Mouse (Mus musculus) heart, postnatal 14 days (tissue): ENCODE data around the gene AU021092. TPM values are rescaled to one million over a fixed set of nuclear protein-coding genes. Genes with fewer than 3 reads are reported as not detected.
A peak's percentile ranks its signal among the peaks of the same experiment; 100 is the strongest.
"Not testable (repeated sequence)": the region's sequence is repeated elsewhere in the genome, so short reads cannot be mapped to it uniquely, and the experiment has no call there.

Experiments used
- DNase-seq, 2 experiments: peaks; one replicate each; pipeline ENCODE4 v3.0.0; 2021 to 2022
- intact Hi-C: fragments of 180-260 bp; cut with DNase I; formaldehyde crosslinking; loops from one replicate; pipeline ENCODE4 v1.15.1; 2025
- long read RNA-seq, 2 experiments: library from polyadenylated mRNA; stranded (forward); transcript quantifications; one replicate each; pipeline ENCODE4 v2.0.0; 2021
- total RNA-seq, 2 experiments: library from RNA; stranded (reverse); gene quantifications; 2 replicates each; pipeline ENCODE4 v1.2.3; 2021

AU021092 gene
- 10 to 100 TPM; 29.1 to 31.6 TPM for total RNA-seq
- long read RNA-seq, experiment 1, transcript AU021092-201 (8 exons, 1,368 nt): major isoform, 13 of 14 reads
- long read RNA-seq, experiment 1, partial matches to known transcripts: 0 of 14 reads
- long read RNA-seq, experiment 1, other reads (novel, unspliced or antisense): 1 of 14 reads
- long read RNA-seq, experiment 2, transcript AU021092-201 (8 exons, 1,368 nt): major isoform, 10 of 13 reads
- long read RNA-seq, experiment 2, partial matches to known transcripts: 0 of 13 reads
- long read RNA-seq, experiment 2, other reads (novel, unspliced or antisense): 3 of 13 reads

GRCm38 (mm10) chr16:5222140-5222539, at the start of gene AU021092:
Gene AU021092 (minus strand): TSS chr16:5222299.
- intact Hi-C loops: no loop called here
- DNase-seq: peak in 1 of 2 experiments; percentile 19

GRCm38 (mm10) chr16:5271411-5272035, 49.4 kb upstream of the AU021092 start:
- intact Hi-C loops: no loop called here
- no peak for DNase-seq

DNA sequence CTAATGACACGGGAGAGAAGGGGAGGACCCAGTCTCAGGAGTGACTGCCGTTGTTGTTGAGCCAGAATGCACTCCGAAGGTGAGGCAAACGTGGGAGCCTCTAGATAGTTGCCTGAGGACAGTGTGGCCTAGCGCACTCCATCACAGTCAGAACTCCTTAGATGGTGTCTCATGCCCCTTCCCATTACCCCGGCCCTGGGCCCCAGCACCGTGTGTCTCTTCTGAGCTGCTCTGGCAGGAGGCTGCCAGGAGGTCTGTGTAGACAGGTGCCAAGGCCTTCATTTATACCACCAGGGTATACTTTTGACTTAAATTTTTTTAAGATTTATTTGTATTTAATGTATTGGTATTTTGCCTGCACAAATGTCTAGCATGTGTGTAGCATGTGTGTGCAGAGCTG, 41.8 kb upstream of the AU021092 start:
- intact Hi-C loops: no loop called here
- no peak for DNase-seq

DNA sequence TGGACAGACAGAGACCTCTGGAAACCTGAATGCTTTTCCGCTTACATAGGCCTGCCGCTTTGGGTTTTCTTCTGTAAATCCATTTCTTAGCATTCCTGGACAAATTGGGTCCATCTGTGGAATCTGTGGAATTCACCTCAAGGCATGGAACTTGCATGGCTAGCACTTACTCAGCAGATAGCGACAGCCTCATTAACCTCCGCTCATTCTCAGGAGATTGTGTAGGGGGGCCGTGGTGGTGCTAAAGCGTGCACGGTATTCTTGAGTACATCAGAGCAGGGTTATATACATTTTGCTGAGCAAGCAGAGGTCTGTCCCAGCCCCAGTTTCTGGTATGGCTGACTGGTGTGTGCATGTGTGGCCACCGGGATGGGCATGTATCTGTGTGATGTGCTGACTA, 41.1 kb upstream of the AU021092 start:
- no peak for DNase-seq
- intact Hi-C loops: no loop called here

GRCm38 (mm10) chr16:5255779-5256496, 33.8 kb upstream of the AU021092 start, which contains the start of gene Eef2kmt:
Gene Eef2kmt (minus strand): TSS chr16:5255983.
- intact Hi-C loops: loop anchor here (2.0 kb wide), 1 partner anchor 53 kb away; no protein-coding TSS in a partner anchor

DNA sequence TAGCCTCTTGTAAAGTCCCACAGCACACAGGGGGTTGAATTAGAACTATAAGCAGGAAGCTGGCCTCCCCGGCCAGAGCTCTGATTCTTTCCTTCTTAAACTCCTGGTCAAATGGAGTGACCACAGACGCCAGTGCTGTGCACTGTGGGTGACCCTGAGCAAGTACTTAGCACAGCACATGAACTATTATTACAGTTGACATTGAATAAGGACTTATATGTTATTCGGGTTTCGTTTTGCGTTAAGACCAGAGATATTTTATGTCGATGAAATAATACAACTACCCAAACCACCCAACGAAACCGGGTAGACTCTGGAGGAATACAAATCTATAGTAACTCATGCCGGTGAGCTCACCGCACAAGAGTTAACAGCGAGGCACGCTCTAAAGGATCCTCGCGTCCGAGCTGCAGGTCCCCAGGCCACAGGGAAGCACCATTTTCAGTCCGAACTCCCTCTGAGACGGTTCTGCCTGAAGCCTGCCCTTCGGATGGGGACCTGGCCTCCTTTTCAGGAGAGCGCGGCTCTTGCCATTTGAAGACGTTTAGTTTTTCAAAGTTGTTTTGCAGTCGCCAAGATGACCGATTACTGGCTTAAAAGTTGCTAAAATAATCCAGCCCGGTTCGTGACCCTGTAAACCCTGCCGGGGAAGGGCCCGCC, 33.1 kb upstream of the AU021092 start:
- DNase-seq: no peak
- intact Hi-C loops: loop anchor here (2.0 kb wide), 1 partner anchor 52 kb away; no protein-coding TSS in a partner anchor

More at GRCm38 (mm10) chr16:5255779-5256496, 33.8 kb upstream of the AU021092 start, which contains the start of gene Eef2kmt:
- peak; percentile 97 to 99 for DNase-seq

- intact Hi-C loops: loop anchor here (2.0 kb wide), 1 partner anchor 52 kb away; no protein-coding TSS in a partner anchor
- peak; percentile 84 to 87 for DNase-seq
Observed at GRCm38 (mm10) chr16:5254346-5255025, 32.4 kb upstream of the AU021092 start.

DNA sequence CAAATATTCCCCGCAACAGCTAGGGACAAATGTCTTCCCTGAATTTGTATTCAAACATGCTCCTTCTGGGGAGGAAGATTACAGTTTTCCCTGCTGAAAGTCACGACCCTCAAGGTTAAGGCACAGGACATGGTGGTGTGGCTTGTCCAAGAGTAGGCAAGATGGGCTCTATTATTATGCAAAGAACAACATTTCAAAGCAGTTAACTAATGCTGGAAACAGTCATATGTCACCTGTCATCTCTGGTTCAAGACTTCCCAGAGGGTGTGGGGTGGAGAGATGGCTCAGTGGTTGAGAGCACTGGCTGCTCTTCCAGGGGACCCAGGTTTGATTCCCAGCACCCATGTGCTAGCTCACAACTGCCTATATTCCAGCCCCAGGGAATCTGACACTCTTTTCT, 30.2 kb upstream of the AU021092 start:
- intact Hi-C loops: no loop called here
- DNase-seq: no peak

DNA sequence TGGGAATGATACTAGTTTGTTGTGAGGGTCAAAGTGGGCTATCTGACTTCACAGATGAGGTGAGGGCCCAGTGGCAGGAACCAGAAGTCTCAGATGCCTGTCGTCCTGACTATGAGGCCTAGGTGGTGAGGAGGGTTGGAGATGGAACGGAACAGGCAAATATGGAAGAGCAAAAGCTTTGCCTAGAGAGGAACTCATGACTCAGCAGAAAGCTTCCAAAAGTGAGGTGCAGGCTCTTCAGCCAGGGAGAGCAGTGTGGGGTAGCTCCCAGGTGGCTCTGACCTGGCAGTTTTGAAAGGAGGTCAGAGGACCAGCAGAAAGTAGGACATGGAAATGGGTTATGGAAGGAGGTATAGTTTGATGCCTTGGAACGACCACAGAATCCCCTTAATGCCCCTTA, 28.8 kb upstream of the AU021092 start:
- no peak for DNase-seq
- intact Hi-C loops: no loop called here

- DNase-seq: peak; percentile 75 to 86
- intact Hi-C loops: loop anchor here (2.0 kb wide), 1 partner anchor 42 kb away; no protein-coding TSS in a partner anchor
Observed at GRCm38 (mm10) chr16:5244411-5244810, 22.3 kb upstream of the AU021092 start.

DNA sequence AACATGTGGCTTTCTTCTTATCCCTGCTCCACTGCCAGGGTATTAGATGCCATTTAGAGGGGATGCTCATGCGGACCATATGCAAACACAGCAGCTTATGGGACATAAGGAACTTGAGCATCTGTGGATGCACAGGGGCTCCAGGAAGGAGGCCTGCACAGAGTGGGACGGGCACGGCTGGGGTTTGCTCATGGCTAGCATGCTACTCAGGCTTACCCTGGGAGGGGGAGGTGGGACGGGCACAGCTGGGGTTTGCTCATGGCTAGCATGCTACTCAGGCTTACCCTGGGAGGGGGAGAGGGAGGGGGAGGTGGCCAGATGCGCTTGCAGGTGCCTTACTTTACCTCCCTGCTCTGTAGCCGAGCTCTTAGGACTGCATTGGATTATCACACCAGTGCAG, 20.8 kb upstream of the AU021092 start:
- intact Hi-C loops: no loop called here

DNA sequence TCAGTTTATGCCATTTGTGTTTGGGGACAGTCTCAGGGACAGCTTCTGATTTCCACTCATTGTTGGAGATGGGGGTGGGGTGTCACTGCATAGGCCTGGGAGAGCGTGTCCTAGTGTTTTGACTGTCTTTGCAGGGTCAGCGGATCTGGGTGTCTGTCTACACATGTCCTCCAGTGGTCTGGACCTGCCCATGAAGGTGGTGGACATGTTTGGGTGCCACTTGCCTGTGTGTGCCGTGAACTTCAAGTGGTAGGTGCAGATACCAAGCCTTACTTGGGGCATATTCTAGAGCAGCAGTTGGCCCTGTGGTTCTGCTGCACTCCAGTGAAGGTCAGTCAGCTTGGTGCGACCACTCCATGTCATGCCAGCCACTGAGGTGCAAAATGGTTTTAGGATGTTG, 20.3 kb upstream of the AU021092 start:
- intact Hi-C loops: no loop called here
- DNase-seq: no peak

More for the DNA sequence above, 20.8 kb upstream of the AU021092 start:
- no peak for DNase-seq

DNA sequence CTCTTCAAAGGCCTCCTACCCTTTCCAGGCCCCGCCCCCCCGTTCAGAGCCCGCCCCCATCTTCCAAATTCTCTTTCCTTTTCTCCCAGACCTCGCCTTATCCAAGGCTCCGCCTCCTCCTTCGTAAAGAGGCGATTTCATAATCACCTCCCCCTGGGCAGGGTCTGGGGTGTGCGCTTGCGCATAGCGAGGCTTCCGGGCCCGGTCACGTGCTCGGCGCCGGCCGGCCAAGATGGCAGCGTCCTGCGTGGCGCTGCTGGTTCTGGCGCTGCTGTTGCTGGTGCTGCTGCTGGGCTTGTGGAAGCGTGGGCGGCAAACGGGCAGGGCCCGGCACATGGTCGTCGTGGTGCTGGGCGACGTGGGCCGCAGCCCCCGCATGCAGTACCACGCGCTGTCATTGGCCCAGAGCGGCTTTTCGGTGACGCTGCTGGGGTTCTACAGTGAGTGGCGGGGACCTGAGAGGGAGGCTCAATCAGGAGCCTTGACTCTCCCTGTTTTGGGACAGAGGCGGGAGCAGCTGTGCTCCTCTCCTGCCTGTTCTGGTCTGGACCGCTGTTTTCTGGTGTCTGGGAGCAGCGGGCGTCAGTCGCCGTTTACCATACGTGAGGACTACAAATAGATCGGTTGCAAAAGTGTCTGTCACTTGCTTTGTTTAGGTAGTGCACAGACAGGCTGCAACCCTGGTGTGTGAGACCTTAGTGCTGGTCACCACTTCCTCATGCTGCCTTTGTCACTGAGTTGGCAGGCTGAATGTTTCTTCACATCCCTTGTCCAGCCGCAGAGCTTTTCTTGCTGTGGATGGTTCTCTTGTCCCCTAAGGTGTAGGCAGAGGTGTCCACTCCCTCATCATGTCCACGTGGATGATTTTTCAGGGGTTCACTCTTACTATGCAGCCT, 11.6 kb upstream of the AU021092 start, which contains the start of gene Alg1:
Gene Alg1 (plus strand): TSS at position 204 of the 896 bp plus-strand sequence.
- peak; percentile 95 to 96 for DNase-seq

GRCm38 (mm10) chr16:5232982-5233381, 10.9 kb upstream of the AU021092 start:
- intact Hi-C loops: no loop called here
- DNase-seq: no peak

More for the DNA sequence above, 11.6 kb upstream of the AU021092 start, which contains the start of gene Alg1:
- intact Hi-C loops: no loop called here

GRCm38 (mm10) chr16:5228103-5228502, 6.0 kb upstream of the AU021092 start:
- intact Hi-C loops, DNase-seq: not testable (repeated sequence)

DNA sequence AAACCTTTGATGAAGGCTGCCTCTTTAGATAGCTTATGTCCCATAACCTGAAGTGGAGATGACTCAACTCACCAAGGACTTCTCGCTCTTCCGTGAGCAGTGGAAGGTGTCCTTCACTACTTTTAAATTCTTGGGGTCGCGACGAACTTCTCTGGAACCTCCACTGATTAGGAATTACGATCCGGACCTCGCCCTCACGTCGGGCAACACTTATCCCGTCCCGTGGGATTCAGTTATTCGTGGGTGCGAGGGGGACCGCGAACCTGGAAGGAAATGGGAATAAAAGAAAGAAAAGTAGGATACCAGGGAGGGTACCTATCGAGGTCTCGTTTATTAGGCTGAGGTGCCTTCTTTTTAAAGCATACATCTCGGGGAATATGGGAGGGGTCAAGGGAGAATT, 5.4 kb upstream of the AU021092 start:
- DNase-seq, intact Hi-C loops: not testable (repeated sequence)

DNA sequence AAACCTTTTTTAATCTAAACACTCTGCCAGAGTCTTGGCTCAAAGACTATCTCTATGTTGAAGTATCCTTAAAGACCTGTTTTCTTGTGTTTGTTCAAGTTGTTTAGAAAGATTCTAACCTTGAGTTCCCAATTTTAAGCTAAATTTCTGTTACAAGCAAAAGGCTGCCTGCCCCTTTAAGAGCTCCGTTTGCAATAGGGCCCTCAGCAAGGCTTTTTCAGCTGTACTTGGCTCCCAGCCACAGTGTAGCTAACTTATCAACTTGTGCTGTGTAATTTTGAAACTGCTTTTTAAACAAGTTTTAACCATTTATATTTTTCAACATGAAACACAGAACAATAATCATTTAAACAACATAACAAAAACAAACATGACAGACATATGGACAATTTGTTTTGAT, 4.4 kb upstream of the AU021092 start:
- peak in 1 of 2 experiments; percentile 33 for DNase-seq

GRCm38 (mm10) chr16:5221403-5221802, 696 bp downstream of the AU021092 start:
- intact Hi-C loops: no loop called here
- DNase-seq: peak in 1 of 2 experiments; percentile 37

More for the DNA sequence above, 4.4 kb upstream of the AU021092 start:
- intact Hi-C loops: not testable (repeated sequence)
